Mouse (Mus musculus) ovary, adult 18-20 months (tissue): Measurements from ENCODE around the gene Hoxa7.

Source experiments
- DNase-seq: peaks from one replicate; pipeline ENCODE4 v3.0.0; 2022; ENCODE audit warnings: low spot score, mixed read lengths

Hoxa7 gene

DNA sequence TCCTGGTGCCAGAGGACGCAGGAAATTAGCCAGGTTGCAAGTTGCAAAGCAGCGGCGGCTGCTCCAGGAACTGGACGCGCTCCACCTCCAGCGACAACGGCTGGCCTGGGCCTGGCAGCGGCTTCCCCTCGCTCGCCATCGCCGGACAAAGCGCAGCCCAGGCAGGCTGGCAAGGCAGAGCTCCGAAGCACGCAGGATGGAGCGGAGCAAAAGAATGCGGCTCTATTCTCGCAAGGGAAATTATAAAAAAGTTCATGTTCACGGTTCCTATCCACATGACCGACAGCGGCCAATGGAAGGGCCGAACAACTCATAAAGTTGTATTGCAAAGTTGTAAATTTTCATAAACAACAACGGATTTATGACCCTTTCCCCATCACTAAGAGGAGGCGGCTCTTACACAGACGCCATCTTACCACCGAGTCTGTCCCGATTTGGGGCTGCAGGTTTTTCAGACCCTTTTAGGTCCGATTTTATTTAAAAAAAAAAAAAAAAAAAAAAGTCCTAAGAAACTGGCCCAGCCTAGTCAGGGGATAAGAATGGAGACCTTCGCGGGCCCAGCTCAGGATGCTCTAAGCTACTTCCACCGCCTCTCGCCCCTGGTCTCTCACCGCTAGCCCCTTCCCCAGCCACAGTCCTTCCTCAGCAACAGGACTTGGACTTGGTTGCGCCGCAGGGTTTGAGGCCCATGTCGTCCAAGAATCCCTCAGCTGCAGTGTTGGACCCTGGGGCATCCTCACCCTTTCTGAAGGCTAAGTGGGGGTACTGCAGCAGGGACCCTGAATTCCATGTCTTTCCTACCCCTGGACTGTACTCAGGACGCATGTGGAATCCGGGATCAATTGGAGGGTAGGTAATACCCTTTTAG is 8.3 kb downstream of the Hoxa7 start, which contains the start of the genes Hoxa3 and Gm28308:
Gene Hoxa3, minus strand, starts transcription at position 218 of the 868 bp plus-strand sequence.
Gene Gm28308, minus strand, starts transcription at position 221 of the 868 bp plus-strand sequence.
- no peak for DNase-seq

DNA sequence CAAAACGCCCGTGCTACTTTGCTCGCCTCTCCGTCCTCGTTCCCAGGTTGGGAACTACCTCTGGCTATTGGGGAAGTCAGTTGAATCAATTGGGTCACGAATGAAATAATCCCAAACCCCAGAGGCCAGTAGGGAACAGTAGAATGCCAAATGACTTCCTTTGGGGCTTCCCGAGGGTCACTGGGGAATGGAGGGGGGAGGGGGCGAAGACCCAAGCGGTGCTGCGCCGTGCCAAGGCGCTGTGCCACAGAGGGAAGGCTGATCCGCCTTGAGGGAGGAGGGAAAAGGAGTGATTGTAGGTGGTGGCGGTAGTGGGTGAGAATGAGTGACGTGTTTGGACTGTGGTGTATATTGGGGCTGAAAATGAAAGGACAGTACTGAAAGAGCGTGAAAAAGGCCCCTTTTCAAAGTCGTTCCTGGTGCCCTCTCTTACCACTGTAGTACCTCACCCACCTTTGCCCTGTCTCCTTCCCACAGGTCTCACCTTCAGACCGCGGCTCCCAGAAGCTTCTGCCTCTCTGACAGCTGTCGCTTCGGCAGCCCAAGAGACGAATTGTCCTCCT is 9.0 kb downstream of the Hoxa7 start:
- DNase-seq: no peak

DNA sequence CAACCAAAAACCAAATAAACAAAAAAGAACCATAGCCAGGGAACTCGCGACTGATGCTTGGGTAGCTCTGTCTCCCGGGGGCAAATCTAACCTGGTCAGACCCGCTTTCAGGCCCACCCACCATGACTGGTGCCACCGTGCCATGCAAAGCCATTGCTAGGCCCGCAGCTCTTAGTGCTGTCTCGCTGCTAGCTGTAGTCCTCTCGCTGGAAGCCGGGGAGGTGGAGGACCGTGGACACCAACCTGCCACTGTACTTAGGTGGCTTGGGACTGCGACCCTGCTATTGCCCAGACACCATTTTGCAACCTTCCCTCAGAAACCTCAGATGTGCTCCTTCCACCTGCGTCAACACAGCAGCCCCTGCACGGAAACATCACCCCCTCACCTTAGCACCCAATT is 9.7 kb downstream of the Hoxa7 start:
- DNase-seq: no peak

DNA sequence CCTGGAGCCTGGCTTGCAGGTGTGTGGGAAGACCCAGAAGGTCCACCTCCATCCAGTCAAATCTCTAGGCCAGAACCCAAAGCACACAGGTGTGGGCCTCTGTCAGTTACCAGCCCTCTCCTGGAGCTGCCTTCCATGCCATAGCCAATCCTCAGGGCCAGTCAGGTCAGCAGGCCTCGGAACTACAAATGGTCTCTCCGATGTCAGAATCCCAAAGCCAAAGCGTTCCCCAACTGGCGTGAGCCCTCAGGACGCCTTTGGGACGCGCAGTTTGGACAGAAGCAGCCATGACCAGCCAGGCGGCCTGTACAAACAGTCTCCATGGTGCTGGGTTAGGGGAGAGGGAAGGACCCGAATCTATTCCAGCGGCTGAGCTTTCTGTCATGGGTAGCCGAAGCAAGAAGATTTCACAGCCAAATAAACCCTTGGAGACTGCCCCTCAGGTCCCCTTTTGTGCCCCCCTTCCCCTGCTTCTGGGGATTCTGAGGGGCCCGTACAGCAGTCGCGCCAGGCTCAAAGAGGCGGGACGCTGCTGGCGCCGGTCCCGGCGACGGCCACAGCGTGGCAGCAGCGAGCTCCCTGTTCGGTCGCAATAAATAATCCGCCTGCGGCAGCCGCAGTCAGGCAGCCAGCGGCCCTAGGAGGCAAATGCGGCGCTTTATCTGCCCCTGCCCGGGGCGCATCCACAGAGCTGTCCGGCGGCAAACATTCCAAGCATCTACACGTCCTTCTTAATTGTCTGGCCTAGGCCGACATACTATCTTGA is 10.3 kb downstream of the Hoxa7 start:
- no peak for DNase-seq

DNA sequence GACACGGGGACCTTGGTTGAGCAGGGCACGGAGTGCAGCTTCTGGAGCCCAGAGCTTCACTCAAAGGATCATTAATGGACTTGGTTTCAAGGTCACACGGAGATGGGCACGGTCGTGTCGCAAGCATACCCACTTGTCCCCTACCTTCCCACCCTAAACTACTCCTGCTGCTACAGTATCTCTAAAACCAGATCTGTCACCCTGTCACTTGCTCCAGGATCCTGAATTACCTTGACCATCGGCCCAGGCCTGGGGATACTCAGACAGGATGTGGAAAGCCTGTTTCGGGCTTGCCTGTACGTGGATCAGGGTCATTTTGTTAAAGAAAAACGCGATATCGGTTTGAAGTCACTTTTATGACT is 12.0 kb downstream of the Hoxa7 start:
- DNase-seq: no peak

DNA sequence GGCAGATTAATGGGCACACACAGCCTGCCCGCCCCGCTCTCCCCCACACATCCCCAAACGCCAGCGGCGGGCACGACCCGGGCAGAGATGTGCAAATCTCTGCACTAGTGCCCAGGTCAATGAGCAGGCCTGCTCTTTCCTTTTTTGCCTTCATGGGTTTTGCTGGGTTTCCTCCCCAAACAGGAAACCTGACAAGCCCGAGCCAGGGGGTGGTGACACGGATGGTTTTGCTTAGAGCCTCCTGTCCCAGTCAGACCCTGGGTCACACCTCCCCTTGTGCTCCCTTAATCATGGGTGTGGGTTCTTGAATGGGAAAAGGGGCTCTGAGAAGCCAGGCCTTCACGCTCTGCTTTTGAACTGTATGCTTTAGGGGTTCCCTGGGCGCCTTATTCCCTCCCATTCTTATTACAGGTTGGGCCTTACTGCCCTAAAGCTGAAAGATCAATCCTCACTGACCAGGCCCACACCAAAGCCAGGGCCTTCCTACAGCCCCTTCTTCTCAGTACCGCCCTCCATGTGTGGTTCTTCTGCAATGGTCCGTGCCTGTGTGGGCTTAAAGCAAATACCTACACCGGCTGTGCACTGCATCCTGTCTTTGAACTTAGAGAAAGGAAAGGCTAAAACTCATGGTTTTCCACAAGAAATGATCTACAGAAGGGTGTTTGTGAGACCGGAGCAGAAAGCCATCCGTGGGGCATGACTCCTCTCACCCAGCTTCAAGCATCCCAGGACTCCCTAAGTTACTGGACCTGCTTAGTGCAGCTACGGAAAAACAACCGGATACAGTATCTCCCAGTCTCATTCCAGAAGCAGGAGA is 12.6 kb downstream of the Hoxa7 start:
- no peak for DNase-seq

DNA sequence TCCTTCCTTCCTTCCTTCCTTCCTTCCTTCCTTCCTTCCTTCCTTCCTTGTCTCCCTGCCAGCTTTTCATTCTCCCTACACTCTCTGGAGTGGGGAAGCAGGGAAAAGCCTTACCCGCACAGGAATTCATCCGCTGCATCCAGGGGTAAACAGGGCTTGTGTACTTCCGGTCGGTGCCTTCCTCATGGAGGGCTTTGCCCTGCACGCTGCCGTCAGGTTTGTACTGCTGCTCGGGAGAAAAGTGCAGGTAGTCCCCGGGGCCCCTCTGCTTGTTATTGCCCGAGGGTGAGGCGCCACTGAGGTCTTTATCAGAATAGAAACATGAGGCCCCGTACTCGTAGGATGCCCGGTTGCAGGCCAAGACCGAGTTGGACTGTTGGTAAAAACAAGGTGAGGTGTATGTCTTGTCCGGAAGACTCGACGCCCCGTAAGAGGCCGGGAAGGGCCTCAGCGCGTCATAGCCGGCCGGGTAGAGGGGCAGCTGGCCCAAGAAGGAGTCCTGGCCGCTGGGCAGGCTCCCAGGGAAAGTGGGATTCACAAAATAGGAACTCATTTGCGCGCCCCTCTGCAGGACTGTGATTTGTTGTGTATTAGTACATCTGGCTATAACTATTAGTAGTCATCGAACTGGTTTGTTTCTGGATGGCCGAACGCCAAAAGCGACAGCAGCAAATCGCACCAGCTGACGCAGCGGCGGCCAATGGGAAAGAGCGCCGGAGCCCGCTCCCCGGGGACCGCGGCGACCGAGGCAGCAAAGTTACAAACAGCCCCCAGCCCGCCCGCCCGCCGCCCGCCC is 13.4 kb downstream of the Hoxa7 start, which contains the start of gene Hoxa6:
Gene Hoxa6, minus strand, starts transcription at position 651 of the 796 bp plus-strand sequence.
- DNase-seq: no peak

DNA sequence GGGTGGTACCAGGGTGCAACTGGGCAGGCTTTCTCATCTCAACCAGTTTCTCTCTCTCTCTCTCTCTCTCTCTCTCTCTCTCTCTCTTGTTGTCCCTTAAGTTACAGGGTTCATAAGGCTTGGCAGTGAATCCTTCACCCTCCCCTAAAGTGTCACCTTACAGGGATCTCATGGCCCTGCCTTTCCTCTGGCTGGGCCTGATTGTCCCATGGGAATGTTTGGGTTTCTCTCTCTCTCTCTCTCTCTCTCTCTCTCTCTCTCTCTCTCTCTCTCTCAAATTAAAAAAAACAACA is 14.0 kb downstream of the Hoxa7 start:
- no peak for DNase-seq

DNA sequence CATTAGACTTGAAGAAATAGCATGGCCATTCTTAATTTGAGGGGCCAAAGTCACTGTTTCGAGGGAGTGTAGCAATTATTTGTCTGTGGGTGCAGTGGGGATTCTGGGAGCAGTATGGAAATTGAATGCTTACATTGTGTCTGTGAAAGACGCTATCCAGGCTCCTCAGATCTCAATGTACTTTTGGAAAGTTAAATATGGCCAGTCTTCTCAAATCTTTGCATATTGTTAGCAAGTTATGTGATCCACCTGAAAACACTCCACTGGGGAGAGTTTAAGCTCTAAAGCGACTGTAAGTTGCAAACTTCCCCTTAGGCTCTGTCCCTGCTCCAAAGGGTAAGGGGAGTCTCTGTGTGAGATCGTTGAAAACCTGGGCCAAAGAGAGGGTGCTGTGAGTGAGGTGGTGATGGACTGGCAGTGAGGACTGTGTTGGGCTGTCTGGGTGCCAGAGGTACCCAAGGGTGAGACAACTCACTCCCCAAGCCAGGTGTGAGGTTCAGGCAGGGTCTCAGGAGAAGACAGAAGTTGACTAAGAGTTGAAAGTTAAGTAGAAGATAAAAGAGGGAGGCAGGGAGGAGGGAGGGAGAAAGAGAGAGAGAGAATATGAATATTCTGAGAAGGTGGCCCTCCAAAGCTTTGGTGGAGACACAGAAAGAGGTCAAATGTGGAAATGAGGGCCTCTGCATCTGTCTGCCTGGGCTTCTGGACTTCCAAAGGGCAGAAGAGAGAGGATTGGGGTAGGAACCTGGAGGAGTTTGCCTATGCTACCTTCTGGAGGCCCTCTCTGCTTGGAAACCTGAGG is 14.6 kb downstream of the Hoxa7 start:
- no peak for DNase-seq

DNA sequence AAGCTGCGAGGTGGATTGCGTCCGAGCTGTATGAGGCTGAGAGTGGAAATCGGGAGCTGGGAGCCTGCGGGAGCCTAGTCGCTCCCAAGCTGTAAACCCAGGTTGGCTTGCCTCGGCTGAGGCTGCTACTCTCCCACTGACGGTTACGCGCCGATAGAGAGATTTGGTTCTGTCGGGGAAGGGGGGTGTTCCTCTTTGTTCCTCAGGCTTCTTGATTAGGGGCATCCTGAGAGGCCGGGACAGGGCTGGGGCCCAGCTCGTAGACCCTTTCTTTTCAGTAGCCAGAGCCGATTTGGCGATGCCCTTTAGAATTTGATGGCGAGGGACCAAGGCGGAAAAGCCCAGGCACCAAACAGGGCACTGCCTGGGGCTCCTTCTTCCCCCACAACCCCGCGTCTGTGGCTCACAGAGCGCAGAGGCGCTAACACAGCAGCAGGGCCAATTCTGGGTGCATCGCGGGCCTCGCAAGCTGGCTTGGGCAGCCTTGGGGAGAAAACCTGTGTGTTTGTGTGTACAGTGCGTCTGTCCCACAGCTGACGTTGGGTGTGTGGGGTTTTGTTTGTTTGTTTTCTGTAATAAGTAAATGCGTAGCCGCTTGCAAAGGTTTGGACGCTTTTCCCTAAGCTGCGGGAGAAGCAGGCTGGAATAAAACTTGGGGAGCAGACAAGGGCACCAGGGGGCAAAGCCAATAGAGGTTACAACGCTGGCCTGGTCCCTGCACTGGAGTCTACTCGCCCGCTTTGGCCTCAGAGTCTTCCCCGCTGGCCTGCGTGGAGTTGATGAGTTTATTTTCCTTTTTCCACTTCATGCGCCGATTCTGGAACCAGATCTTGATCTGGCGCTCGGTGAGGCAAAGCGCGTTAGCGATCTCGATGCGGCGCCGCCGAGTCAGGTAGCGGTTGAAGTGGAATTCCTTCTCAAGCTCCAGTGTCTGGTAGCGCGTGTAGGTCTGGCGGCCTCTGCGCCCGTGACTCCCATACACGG is 15.7 kb downstream of the Hoxa7 start:
- no peak for DNase-seq

DNA sequence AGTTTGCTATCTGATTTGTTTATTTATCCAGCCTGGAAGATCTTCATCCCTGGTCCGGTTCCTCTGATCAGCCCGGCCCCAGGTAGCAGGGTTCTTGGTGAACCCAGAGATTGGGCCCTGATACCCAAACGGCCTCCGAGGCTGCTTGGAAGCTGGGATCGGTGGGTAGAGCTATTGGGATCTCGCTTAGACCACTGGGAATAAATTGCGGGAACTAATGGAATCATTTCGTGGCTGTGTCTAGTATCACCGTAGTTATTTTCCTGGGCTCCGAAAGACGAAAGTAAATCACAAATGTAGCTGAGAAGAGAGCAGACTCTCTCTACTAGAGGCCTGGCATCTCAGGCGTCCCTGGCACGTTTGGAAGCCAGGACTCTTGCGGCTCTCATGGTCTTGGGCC is 16.4 kb downstream of the Hoxa7 start:
- DNase-seq: no peak

DNA sequence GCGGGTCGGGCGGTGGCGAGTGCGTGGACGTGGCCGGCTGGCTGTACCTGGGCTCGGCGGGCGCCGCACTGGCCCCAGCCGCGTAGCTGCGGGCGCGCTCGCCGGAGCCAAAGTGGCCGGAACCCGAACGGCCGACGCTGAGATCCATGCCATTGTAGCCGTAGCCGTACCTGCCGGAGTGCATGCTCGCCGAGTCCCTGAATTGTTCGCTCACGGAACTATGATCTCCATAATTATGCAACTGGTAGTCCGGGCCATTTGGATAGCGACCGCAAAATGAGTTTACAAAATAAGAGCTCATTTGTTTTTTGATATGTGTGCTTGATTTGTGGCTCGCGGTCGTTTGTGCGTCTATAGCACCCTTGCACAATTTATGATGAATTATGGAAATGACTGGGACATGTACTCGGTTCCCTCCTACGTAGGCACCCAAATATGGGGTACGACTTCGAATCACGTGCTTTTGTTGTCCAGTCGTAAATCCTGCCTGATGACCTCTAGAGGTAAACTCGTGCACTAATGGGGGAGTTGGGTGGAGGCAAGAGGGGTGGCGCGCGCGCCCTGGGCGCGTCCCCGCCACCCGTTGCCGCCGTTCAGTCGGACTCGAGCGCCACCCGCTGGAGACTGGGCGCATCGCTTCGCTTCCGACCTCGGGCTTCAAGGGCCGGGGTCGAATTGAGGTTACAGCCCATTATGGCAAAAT is 17.5 kb downstream of the Hoxa7 start, which contains the start of gene Hoxa5:
Gene Hoxa5, minus strand, starts transcription at position 538 of the 703 bp plus-strand sequence.
- DNase-seq: no peak

DNA sequence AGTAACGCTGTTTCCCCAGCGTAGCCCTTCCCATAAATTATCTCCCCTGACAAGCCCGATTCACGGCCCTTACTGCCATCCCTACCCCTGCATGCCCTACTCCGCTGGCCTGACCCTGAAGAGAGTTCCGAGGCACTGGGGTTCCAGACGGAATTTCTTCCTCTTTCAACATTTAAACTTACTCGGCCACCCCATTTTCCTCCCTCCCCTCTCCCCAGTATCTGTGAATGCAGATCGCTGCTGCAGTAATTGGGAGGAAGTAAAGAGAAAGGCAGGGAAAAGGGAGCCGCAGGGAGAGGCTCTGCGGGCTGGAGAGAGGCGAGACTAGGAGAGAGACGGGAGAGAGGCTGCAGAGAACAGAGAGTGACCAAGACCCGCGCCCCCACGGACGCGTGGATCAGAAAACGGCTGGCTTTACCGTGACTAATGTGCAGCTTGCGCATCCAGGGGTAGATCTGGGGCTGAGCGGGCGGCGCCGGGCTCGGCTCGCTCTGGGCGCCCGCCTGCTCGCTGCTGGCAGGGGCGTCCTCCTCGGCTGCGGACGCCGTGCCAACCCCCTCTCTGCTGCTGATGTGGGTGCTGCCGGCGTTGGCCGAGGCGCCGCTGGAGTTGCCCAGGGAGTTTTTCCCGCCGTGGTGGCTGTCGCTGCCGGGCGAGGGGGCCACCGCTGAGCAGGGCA is 18.1 kb downstream of the Hoxa7 start:
- DNase-seq: no peak

DNA sequence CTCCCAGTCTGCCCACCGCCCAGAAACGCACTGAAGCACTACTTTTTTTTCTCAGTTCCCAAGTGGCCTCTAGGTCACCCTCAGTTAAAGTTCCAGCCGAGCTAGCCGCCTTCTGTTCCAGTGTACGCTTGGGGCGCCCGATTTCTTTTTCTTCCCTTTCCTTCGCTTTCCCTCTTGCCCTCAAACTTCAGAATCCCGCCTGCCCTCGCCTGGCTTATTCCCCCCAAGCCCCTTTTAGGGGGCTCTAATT is 18.6 kb downstream of the Hoxa7 start:
- no peak for DNase-seq

DNA sequence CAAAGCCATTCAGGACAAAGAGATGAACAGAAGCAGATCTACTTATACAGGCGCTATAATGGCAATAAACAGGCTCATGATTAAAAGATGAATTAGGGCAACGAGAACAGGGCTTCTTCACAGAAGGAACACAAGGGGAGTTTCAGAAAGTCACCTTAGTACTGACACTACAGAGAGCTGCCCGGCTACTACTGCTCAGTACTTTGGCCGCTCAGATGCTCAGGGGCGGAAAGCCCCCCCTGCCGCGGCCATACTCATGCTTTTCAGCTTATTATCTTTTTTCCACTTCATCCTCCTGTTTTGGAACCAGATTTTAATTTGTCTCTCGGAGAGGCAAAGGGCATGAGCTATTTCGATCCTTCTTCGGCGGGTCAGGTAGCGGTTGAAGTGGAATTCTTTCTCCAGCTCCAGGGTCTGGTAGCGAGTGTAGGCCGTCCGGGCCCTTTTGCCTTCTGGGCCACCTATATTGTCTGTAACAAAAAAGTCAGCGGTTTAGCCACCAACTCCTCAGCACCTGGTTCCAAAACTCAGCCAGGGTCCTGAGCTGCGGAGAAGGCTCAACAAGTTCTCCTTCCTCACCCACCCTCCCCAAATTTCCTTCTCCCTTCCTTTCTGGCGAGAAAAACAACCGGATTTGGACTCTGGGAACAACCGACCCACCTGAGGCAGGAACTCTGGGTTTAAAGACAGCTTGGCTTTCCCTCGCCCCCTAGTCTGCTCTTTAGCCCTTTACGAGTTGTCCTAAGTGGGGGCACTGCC is 19.1 kb downstream of the Hoxa7 start:
- DNase-seq: no peak

DNA sequence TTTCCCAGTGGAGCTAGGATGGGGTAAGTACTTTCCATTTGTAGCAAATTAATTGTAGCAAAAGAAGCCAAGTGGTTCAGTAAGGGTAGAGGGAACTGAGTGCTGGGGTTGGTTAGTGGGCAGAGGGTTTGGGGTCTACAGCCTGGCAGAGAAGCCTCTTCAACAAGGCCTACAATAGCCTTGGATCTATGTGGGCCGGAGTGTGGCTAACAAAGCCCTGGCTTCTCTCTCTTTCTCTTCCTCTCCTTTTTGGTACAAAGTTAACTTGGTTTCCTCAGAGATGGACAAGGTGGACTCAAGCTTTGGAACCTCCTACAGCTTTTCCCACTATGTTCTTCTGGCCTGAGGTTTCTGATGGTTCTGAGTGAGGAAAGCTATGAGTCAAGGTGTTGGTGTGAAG is 20.4 kb downstream of the Hoxa7 start:
- DNase-seq: no peak

DNA sequence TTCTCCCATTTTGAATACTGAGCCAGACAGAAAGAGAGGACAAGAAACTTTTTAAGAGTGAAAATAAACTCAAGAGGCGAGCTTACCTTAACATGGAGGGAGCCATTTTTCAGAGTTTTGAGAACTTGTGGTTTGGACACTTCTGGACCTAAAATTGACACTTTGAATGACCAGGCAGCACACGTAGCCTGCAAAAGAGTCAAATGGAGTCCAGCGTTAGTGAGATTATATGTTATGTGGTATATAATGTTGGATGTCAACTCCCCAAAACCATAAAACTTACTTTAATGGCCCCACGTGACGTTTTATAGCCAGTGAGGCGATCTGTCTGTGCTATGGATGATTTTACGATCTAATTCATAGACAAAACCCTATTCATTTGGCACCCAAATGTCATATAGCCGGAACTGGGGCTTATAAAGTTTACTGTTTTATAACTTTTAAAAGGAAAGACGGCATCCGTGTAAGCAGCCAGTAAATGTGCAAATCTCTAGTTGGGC is 20.9 kb downstream of the Hoxa7 start:
- no peak for DNase-seq
